Mouse (Mus musculus): ENCODE data around the gene Appl1.

Gene Appl1

GRCm38 (mm10) chr14:26971106-26971789, at the start of gene Appl1:
Appl1 (minus strand) TSS chr14:26971232.
- no peak for DNase-seq (ENCODE audit: low read depth)

- no peak for DNase-seq (ENCODE audit: low read depth)
These were observed 48.8 kb upstream of the Appl1 start for GRCm38 (mm10) chr14:27019850-27020249.

GRCm38 (mm10) chr14:27017936-27018335, 46.9 kb upstream of the Appl1 start:
- DNase-seq (ENCODE audit: low read depth) = no peak

GRCm38 (mm10) chr14:27013658-27014057, 42.6 kb upstream of the Appl1 start:
- no peak for DNase-seq (ENCODE audit: low read depth)

GRCm38 (mm10) chr14:27011561-27011960, 40.5 kb upstream of the Appl1 start:
- no peak for DNase-seq (ENCODE audit: low read depth)

GRCm38 (mm10) chr14:27005937-27006336, 34.9 kb upstream of the Appl1 start:
- DNase-seq (ENCODE audit: low read depth) = no peak

GRCm38 (mm10) chr14:27004906-27005305, 33.9 kb upstream of the Appl1 start:
- no peak for DNase-seq (ENCODE audit: low read depth)

GRCm38 (mm10) chr14:27000386-27000785, 29.4 kb upstream of the Appl1 start:
- DNase-seq (ENCODE audit: low read depth) = peak; percentile 43

GRCm38 (mm10) chr14:26996257-26996656, 25.2 kb upstream of the Appl1 start:
- DNase-seq (ENCODE audit: low read depth) = no peak

- no peak for DNase-seq (ENCODE audit: low read depth)
These were observed 23.2 kb upstream of the Appl1 start, which contains the start of gene Hesx1 for GRCm38 (mm10) chr14:26994211-26994741. Hesx1 (plus strand) TSS chr14:26994416.

GRCm38 (mm10) chr14:26993427-26993826, 22.4 kb upstream of the Appl1 start:
- DNase-seq (ENCODE audit: low read depth) = no peak

GRCm38 (mm10) chr14:26991622-26992021, 20.6 kb upstream of the Appl1 start:
- no peak for DNase-seq (ENCODE audit: low read depth)

- no peak for DNase-seq (ENCODE audit: low read depth)
These were observed 17.7 kb upstream of the Appl1 start for GRCm38 (mm10) chr14:26988694-26989093.

GRCm38 (mm10) chr14:26982150-26982530, 11.1 kb upstream of the Appl1 start:
- no peak for DNase-seq (ENCODE audit: low read depth)

- no peak for DNase-seq (ENCODE audit: low read depth)
These were observed 10.6 kb upstream of the Appl1 start for GRCm38 (mm10) chr14:26981494-26982149.

- DNase-seq (ENCODE audit: low read depth) = no peak
These were observed 10.0 kb upstream of the Appl1 start for GRCm38 (mm10) chr14:26981021-26981420.

GRCm38 (mm10) chr14:26979808-26980207, 8.8 kb upstream of the Appl1 start:
- no peak for DNase-seq (ENCODE audit: low read depth)

- DNase-seq (ENCODE audit: low read depth) = no peak
These were observed 6.5 kb upstream of the Appl1 start for GRCm38 (mm10) chr14:26977500-26977899.

GRCm38 (mm10) chr14:26976212-26976611, 5.2 kb upstream of the Appl1 start:
- no peak for DNase-seq (ENCODE audit: low read depth)

GRCm38 (mm10) chr14:26975490-26975889, 4.5 kb upstream of the Appl1 start:
- DNase-seq (ENCODE audit: low read depth) = no peak

GRCm38 (mm10) chr14:26973089-26973488, 2.1 kb upstream of the Appl1 start:
- DNase-seq (ENCODE audit: low read depth) = no peak

- peak; percentile 78 for DNase-seq (ENCODE audit: low read depth)
These were observed 546 bp downstream of the Appl1 start for GRCm38 (mm10) chr14:26970439-26970932.

GRCm38 (mm10) chr14:26969856-26970407, 1.1 kb downstream of the Appl1 start:
- DNase-seq (ENCODE audit: low read depth) = no peak
